Mouse (Mus musculus): ENCODE measurements at regions not wholly inside any gene's neighbourhood (a gene's known extent, or its start where the extent isn't known, plus 50 kb on each side); places are given as distances from the start of the nearest gene placed in this dataset.
A peak's percentile ranks its signal among the peaks of the same experiment; 100 is the strongest.

DNA sequence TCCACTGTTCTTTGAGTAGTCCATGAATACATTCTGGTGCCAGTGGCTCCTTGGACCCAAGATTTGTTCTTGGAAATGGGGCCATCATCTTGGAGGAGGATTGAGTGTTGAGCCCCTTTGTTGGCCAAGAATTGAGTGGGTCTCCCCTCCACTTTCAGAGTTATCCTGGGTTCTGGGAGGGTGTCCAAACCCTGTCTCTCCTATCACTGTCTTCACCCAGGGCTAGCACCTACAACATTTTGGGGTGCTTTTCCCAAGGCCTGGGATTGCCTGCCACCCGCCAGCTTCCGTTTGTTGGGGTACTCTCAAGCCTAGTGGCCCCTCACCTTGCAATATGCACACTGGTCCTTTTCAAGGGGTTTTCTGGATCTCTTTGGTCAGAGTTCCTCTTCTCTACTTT lies 568.8 kb upstream of the Tbl1xr1 start:
- no peak for DNase-seq (ENCODE audit: low spot score in 2 of 2)

DNA sequence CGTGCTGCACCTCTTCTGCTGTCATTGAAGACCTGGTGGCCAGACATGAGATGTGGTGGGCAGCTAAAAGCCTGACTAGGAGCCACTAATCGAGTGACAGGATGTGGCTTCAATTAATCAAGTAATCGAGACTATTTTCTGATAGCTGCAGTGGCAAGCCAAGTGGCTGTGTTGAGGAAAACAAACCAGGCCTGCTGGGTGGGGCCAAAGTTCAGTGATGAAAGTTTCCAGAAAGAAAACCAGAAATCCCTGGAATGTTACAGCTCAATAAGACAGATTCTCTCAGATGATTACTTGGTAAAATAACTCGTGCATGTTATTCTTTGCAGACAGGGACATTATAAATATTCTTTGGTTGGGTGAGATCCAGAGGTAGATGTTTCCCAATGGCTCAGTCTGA lies 564.4 kb upstream of the Tbl1xr1 start:
- no peak for DNase-seq (ENCODE audit: low spot score in 2 of 2)

DNA sequence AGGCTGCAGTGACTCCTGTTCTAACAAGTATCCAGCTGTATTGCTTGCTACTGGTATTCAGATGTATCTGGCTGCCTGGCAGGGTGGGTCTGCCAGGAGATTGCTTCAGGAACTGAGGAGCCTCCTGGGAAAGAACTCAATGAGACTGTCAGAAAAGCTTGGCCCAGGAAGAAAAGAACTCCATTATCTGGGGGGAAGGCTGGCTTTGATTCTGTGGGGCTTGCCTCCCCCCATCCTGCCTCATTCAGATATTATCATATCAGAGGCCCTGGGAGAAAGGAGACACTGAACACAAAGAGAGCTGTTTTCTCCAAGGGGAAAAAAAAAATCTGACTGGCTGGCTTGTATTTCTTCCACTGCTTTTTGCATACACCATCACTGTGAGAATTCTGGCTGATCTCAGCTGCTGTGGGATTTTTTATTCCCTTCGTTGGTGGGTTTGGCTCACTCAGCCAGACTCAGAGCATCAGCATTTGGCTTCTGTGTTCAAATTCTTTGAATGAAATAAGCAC lies 552.0 kb upstream of the Tbl1xr1 start:
- DNase-seq (ENCODE audit: low spot score in 2 of 2), result no peak

DNA sequence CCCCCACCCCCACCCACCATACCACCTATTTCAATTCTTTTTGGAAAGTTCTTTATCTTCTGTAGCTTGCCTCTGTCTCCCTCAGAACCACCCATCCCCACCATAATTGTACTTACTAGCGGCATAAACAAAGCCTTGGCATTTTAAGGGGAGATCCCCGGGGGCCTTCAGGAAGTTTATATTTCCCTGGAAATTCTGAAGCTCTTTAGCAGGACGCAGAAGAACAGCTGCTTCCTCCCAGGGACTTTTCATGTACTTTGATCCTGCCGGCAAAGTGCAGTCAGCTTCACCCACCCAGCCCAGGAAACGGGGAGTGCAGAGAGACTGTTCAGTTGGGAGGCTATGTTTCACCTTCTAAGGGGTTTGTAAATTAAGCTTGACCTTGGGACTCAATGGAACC lies 545.6 kb upstream of the Tbl1xr1 start:
- no peak for DNase-seq (ENCODE audit: low spot score in 2 of 2)

DNA sequence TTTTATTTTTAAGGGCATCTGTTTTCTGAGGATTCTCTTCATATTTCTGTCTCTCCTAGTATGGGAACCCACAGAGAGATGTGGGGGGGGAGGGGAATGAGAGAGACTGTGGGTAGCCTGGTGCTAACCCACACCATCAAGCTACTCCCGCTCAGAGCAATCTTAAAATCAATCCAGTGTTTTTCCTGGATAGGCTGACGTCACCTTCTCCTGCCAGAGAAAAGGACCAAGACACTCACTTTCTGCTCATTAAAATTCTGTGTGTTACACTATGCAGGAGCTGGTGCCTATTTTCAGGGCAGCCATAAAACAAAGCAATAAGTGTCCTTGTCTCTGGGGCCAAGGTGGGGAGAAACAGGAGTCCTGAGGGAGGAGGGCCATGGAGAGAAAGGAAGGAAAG lies 537.3 kb upstream of the Tbl1xr1 start:
- no peak for DNase-seq (ENCODE audit: low spot score in 2 of 2)

DNA sequence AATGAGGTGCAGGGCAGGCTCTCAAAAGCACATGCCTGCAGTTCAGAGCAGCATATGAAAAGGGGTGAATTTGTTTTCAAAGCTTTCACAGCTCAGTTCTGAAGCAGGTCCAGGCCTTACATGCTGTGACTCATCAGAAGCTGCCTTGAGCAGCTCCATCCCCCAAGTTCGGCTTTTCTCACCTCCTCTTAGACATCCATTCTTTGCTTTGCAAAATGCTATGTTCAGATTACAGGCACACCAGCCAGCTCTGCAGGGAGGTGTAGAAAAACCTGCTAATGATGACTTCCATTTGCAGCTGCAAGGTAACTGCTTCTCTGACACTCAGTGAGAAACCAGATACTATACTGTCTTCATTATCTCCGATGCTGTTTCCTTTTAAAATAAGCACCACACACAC lies 532.0 kb upstream of the Tbl1xr1 start:
- no peak for DNase-seq (ENCODE audit: low spot score in 2 of 2)

DNA sequence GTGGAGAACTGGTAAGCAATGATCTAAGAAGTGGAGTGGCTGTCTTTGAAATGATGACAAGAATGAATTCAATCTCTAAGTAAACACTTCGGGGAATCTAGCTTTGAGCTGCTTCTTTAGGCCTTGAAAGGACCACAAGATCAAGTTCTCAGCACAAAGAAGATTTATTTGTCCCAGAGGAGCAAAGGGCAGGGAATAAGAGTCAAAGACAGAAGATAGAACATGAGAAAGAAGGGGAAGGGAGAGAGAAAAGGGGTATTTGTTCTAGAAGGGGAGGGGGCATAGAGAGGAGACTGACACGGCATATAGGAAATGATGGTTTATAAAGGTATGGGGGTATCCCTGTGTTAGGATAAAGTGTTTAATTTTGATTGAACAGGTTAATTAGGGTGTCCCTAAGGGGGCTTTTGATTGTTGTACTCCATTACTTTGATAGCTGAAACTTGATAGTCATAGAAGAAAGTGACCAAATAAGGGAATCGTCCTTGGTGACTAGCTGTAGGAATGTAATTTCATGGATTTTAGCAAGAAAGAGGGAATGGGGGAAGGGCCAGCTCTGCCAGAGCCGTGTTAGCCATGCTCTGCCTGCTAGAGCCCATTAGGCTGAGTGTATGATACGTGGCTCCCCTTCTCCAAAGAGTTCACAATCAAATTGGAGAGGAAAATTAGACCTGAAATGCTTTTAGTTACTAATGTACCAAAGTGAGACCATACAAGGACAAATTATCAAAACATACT lies 531.1 kb upstream of the Tbl1xr1 start:
- DNase-seq (ENCODE audit: low spot score in 2 of 2), result no peak

DNA sequence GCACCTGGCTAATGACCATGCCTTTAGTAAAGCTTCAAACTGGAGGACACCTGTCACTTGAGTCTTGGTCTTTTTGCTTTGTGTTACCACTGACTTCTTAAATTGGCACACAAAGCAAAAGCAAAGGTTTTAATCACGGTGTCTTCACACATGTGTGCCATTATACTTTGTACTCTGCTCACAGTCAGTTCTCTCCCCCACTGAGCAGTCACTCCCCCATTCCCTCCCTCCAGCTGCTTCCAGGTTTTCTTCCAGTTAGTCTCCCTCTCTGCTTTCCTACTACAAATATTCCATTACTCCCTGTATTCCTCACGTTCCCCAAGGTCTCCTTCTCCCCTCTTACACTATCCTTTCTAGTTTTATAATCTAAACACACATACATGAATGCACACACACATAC lies 530.0 kb upstream of the Tbl1xr1 start:
- DNase-seq (ENCODE audit: low spot score in 2 of 2), result no peak

DNA sequence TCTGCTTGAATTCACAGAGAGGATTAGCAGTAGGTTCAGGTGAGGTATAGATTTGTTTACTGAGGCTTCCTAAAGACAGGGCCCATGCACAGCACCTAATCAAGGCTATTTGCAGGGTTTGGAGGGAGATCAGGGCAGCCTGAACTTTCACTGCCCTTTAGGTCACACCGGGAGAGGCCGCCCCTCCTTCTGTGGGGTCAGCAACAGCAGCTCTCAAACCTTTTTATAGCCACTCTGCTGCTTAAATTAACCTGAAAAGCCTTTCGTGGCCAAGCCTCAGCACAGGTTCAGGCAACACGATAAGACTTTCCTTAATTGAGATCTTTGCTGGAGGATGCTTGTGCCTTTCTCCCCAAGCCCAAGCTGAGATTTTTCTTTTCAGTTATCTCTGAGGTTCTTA lies 526.8 kb upstream of the Tbl1xr1 start:
- DNase-seq (ENCODE audit: low spot score in 2 of 2), result no peak

DNA sequence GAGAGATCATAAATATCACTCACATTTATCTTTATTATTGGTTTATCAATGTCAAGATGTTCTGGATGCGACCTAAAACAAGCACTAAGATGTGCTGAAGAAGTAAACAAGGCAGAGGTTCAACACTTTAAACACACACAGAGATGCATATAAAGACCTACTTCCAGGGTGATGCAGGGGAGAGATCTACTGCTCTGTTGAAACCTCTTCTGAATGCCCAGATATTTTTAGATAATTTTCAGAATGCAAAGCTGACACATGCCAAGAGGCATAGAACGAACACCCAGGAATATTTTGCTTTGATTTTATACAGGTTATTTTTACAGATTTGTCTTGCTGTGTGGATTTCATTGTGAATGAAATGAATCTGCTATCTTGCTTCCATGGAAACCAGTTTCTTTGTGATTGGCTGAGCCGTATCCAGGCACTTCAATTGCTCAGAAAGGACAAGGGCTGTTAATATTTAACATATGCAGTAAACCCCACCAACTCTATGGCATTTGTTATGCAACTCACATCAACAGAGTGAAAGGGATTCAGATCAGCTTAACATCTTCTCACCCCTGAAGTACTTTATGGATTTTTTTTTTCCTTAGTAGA lies 523.2 kb upstream of the Tbl1xr1 start:
- no peak for DNase-seq (ENCODE audit: low spot score in 2 of 2)

DNA sequence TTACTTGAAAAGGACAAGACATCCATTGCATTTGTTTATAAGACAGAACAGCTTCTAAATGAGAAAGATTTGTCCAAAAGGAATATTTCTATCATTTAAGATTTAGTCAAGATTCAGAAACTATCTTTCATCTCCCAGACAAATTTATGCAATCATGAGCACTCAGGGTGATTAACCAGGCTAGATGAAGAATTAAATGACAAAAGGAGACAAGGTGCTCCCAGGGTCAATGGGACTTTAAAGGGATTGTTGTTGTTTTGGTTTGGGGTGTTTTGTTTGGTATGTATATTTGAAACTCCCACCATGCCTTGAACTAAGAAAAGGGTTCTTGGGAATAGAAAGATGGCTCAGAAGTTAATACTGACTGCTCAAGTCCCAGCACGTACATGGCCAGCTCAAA lies 522.6 kb upstream of the Tbl1xr1 start:
- DNase-seq (ENCODE audit: low spot score in 2 of 2), result no peak

DNA sequence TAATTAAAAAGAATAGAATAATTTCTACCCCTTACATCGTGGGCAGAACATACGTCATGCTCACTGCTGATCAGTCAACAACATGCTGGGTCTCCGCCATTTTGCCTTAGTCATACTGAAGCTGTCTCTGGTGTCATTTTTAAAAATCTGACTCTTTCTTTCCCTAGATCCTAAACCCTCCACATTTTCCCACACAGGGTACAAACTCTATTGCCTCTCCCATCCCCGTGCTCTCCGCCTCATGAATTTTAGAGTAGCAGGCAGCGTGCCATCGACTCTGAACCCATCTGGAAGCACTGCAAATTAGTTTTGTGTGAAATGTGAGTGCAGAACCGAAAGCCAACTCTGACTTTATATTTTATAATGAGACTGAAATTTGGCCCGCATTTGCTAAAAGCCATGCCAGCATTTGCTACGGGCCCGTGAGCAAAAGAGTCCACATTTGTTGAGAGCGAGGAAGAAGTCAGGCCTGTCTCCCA lies 518.5 kb upstream of the Tbl1xr1 start:
- DNase-seq (ENCODE audit: low spot score in 2 of 2), result no peak

DNA sequence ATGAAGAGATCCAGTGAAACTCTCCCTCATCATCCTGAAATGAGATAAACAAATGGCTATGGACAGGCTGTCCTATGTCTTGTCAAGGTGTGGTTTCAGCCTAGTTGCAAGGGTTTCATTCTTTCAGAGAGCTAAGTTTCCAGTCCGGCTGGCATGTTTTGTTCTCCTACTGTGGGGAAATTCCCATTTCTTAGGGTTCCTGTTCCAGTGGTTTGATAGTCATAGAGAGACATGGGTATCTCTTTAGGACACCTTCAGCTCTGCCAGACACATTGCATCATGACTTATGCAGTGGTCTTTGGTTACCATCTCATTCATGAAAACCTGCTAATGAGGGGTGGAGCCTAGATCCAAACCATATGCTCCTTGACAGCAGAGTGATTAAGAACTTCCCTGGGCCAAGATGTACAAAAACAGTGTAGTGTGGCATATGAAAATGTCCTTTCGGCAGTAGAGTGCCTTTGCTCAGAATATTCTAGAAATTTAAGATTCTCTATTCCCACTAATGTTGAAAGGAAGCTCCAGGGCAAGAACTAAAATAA lies 513.6 kb upstream of the Tbl1xr1 start:
- DNase-seq (ENCODE audit: low spot score in 2 of 2), result no peak

DNA sequence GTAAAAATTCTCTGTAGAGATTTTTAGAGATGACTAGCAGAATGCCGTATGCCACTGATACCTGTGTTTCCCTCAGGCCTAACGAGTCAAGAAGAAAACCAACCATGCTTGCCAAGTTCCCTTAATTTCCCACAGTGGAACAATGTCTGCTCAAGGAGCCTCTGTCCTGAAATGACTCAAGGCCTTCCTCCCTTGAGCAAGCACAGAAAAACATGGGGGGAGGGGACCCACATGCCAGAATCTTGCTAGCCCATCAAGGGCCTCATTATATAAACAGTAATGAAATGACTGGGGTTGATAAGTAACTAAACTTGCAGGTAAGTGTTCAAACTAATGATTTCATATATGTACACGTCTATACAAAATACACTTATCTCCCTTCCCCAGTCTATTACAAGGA lies 513.0 kb upstream of the Tbl1xr1 start:
- no peak for DNase-seq (ENCODE audit: low spot score in 2 of 2)

DNA sequence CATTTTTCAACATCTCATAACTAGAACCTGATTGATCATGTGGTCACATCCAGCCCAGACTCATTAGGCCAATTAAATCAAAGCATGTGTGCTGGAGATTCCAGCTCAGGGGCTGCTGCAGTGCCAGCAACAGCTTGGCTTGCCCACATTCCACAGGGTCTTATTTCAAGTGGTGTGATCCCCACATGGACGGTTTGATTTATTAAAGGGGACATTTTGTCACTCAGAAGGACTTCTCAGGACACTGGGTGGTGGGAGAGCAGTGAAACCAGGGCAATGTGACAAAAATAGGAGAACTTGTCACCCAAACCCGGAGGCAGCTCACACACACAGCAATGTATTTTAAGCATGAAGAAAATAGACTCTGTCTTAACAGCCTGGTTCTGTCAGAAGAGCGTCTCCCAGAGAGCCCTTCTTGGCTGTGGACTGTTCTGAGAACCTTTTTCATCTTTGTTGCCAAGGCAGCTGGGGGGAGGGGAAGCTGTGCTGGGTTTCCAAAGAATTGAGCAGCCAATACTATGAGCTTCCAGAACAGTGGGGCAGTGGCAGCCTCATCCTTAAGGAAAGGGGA lies 512.2 kb upstream of the Tbl1xr1 start:
- peak in 1 of 2 experiments; percentile 2 for DNase-seq (ENCODE audit: low spot score in 2 of 2)

DNA sequence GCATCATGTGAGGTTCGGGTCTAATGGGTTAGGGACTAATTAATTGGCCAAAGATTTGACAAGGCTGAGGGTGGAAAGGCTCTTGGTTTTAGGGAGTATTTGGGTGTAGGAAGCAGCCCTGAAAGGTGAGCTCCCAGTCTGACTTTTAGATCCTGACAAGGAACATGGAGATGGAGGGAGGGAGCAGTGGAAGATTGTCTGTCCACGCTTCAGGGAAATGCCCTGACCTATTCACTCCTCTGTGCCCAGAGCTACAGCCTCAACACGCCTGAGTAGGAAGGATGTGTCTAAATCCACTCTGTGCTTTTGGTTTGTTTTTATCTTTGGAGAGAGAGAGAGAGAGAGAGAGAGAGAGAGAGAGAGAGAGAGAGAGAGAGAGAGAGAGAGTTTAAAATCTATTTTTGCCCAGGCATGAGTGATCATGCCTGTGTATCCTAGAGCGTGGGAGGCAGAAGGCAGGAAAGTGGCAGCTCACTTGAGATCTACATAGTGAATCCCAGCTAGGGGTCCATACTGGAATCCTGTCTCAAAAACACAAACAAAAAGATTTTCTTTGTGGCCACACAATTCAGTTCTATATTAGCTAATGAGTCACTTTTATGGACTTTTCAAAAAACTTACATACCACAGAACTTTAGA lies 511.5 kb upstream of the Tbl1xr1 start:
- no peak for DNase-seq (ENCODE audit: low spot score in 2 of 2)

DNA sequence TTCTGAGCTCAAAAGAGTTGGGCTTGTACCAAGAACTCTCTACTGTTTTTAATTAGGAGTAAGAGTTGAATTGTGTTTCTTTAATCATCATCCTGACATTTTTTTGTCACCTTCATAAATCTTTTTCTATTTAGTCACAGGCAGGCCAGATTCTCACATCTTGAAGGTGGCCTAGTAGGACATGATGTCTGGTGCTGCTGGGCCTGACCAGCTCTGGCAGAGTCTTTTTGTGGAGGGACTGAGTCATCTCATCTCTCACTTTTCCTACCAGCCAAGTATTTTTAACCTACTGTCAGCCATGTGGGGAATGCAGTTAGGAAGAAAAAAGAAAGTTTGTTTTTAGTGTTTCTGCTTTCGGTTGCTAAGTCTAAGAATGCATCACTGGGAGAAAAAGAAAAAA lies 506.7 kb upstream of the Tbl1xr1 start:
- DNase-seq (ENCODE audit: low spot score in 2 of 2), result no peak

DNA sequence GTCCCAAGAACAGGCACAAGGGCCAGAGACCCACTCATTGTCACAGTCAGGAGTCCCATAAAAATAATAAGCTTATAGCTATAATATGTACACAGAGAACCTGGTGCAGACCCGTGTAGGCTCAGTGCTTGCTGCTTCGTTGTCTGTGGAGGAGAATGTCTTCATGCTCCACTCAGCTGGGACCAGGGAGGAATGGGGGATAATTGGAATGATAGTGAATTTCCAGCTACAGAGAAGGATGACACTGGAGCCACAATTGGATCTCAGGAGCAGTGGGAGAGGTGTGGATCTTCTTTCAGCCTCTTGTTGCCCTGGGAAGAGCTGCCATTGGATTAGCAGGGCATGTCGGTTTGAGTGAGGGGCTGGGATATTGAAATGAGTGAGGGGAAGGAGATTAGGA lies 497.8 kb upstream of the Tbl1xr1 start:
- DNase-seq (ENCODE audit: low spot score in 2 of 2), result no peak

DNA sequence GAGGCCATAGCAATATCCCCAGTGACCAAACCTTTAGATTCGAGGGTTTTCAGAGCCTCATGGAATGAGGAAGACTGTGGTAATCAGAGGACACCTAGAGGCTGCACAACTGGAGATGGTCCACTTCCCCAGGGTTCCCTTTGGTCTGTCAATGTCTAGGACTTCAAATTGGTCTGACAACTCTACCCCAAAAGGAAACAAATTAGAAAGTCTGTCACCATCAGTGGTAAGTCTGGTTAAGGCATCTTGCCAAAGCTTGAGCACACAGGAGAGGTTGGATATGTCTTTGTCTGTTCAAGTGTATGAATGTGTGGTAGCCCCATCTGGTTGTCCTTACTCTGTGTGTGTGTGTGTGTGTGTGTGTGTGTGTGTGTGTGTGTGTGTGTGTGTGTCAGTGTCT lies 494.3 kb upstream of the Tbl1xr1 start:
- DNase-seq (ENCODE audit: low spot score in 2 of 2), result no peak

DNA sequence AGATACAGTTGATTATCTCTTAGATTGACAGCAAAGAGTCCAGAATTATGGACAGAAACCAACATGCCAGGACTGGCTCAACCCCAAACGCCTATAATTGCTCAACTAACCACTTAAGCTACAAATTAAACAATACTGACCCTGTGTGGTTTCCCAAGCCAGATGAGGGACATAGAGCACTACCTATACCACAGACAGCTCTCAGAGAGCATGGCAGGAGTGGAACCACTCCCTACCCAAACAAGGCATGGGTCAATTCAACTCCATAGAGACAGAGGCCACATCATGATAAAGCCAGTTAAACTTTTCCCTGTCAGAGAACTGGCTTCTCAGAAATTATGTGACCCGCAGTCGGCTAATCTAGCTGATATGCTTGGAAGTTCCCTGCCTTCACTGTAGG lies 490.7 kb upstream of the Tbl1xr1 start:
- no peak for DNase-seq (ENCODE audit: low spot score in 2 of 2)

DNA sequence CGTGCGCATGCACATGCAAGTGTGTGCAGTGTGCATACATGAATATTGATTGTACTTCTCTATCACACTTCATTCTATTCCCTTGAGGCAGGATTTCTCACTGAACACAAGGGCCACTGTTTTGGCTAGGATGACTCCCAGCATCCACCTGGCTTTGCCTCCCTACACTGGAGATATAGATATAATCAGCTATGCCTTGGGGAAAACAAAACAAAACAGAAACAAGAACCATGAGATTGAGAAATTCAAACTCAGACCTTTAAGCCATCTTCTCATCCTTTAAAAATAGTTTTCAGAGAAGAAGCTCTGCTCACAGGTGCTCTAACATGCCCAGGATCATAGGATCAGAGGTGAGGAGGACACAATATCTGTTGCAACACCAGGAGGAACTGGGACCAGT lies 469.6 kb upstream of the Tbl1xr1 start:
- DNase-seq (ENCODE audit: low spot score in 2 of 2), result no peak

DNA sequence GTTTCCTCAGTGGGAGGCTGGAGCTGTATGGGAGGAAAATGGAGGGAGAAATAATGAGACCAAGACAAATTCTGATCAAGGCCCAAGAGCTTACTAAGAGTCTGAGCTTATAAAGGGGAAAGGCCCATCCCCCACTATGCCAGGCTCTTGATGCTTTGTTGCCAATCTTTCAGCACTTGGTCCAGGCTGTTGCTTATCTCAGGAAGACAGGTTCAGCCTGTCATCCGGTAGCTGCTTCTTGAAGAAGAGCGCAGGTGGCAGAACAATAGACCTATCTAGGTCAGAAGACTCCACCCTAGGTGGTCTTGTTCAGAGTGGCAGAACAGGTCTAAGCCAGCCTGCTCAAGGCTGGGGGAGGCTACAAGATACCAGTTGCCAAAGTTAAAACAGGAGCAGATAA lies 466.2 kb upstream of the Tbl1xr1 start:
- DNase-seq (ENCODE audit: low spot score in 2 of 2), result no peak

All from spleen, postnatal 36 days (tissue).